Mouse (Mus musculus) forebrain, postnatal 0 days (tissue): ENCODE measurements around the gene Golga5. TPM values are rescaled to one million over a fixed set of nuclear protein-coding genes. Genes with fewer than 3 reads are reported as not detected.
A peak's percentile ranks its signal among the peaks of the same experiment; 100 is the strongest.

ENCODE experiments used
- ATAC-seq: fragments of 200-750 bp; cut with Nextera tagmentation; 2 replicates; pipeline ENCODE4 v1.8.0; 2017; ENCODE audit warnings: mild to moderate bottlenecking, moderate library complexity
- DNase-seq: peaks from one replicate; pipeline ENCODE4 v3.0.0-alpha.2; 2015
- H3K27ac ChIP-seq: fragments of 300-500 bp; sonication (generic); 2 replicates; pipeline ENCODE4 v1.5.1; 2014; ENCODE audit warnings: low read depth, mild to moderate bottlenecking, antibody characterized with exemption, low read length, moderate library complexity, mixed read lengths
- H3K27me3 ChIP-seq: fragments of 300-500 bp; sonication (generic); 2 replicates; pipeline ENCODE4 v1.6.1; 2014; ENCODE audit warnings: mild to moderate bottlenecking, low read length, mixed read lengths; ENCODE audit not compliant: insufficient read depth
- H3K36me3 ChIP-seq: fragments of 300-500 bp; sonication (generic); 2 replicates; pipeline ENCODE4 v1.6.1; 2014; ENCODE audit warnings: mild to moderate bottlenecking, moderate library complexity; ENCODE audit not compliant: insufficient read depth
- H3K4me1 ChIP-seq: fragments of 300-500 bp; sonication (generic); 2 replicates; pipeline ENCODE4 v1.6.1; 2014; ENCODE audit warnings: antibody characterized with exemption; ENCODE audit not compliant: insufficient read depth
- H3K4me2 ChIP-seq: fragments of 300-500 bp; sonication (generic); 2 replicates; pipeline ENCODE4 v1.6.1; 2014; ENCODE audit warnings: low read depth, mild to moderate bottlenecking, moderate library complexity
- H3K4me3 ChIP-seq: fragments of 300-500 bp; sonication (generic); 2 replicates; pipeline ENCODE4 v1.5.1; 2014; ENCODE audit warnings: low read depth, low read length, mixed read lengths
- H3K9ac ChIP-seq: fragments of 300-500 bp; sonication (generic); 2 replicates; pipeline ENCODE4 v1.6.1; 2014; ENCODE audit warnings: mild to moderate bottlenecking
- H3K9me3 ChIP-seq: fragments of 300-500 bp; sonication (generic); 2 replicates; pipeline ENCODE4 v1.6.1; 2016; ENCODE audit warnings: low read length
- CTCF ChIP-seq: sonication (generic); IDR thresholded peaks from 2 replicates; pipeline ENCODE4 v1.5.1; 2016; ENCODE audit warnings: antibody characterized with exemption, control low read depth, low read depth
- WGBS: fragments of 180-500 bp; shearing (Covaris S2); extraction: QIAGEN DNeasy Blood & Tissue Kit; methylation state at CpG from one replicate; pipeline ENCODE4 v1.1.7; 2014; 5-methylcytosine and 5-hydroxymethylcytosine counted together
- polyA plus RNA-seq: library from polyadenylated mRNA; unstranded; fragments of >200 nt; fragmentation: Nextera tagmentation; extraction: Ambion mirVana; gene quantifications from 2 replicates; pipeline ENCODE4 v1.2.1, GENCODE M21; 2015
- total RNA-seq: library from RNA; depleted of rRNA; stranded (reverse); fragments of >200 nt; gene quantifications from 2 replicates; pipeline ENCODE4 v1.2.3, GENCODE M21; 2014

Golga5 gene
- total and polyA plus RNA-seq, 2 experiments from 2014 or later: 25.6 to 34.9 TPM

- no peak overlapping the region for H3K4me3 ChIP-seq
- H3K4me1 ChIP-seq: no peaks in the 10 kb centered on the region
- no peak overlapping the region for H3K4me2 ChIP-seq
- ATAC-seq (peak; percentile 50; the same call in 1 of the 2 replicates), DNase-seq (peak; percentile 43)
- H3K27ac ChIP-seq: no peak overlapping the region
- 18% methylated on average over 13 of the region's 13 CpGs for WGBS
- H3K9ac ChIP-seq: no peak overlapping the region
- no peaks in the 10 kb centered on the region for H3K27me3 ChIP-seq
- no peaks in the 10 kb centered on the region for H3K36me3 ChIP-seq
- no peak for TF ChIP-seq CTCF
- no peaks in the 10 kb centered on the region for H3K9me3 ChIP-seq
Measured at GRCm38 (mm10) chr12:102521777-102522319, 52.9 kb downstream of the Golga5 start.

- H3K36me3 ChIP-seq: no peaks in the 10 kb centered on the region
- ATAC-seq: no peak
- no peak for DNase-seq
- TF ChIP-seq CTCF: no peak
- H3K9ac ChIP-seq: no peak overlapping the region
- no peak overlapping the region for H3K27ac ChIP-seq
- WGBS: 52% methylated on average over 3 of the region's 3 CpGs
- H3K9me3 ChIP-seq: no peaks in the 10 kb centered on the region
- H3K27me3 ChIP-seq: no peaks in the 10 kb centered on the region
- no peak overlapping the region for H3K4me2 ChIP-seq
- H3K4me3 ChIP-seq: no peak overlapping the region
- H3K4me1 ChIP-seq: no peaks in the 10 kb centered on the region
Measured at GRCm38 (mm10) chr12:102524216-102524615, 55.3 kb downstream of the Golga5 start.

GRCm38 (mm10) chr12:102524760-102525159, 55.8 kb downstream of the Golga5 start:
- Histone ChIP-seq H3K27ac (no peak overlapping the region), H3K4me1 (no peaks in the 10 kb centered on the region), H3K9me3 (no peaks in the 10 kb centered on the region), H3K4me2 (no peak overlapping the region), H3K36me3 (no peaks in the 10 kb centered on the region), H3K4me3 (no peak overlapping the region), H3K9ac (no peak overlapping the region), H3K27me3 (no peaks in the 10 kb centered on the region)
- 24% methylated on average over 6 of the region's 6 CpGs for WGBS
- ATAC-seq: peak; percentile 54
- DNase-seq: peak; percentile 52
- TF ChIP-seq CTCF: peak; percentile 53

- Histone ChIP-seq H3K4me2 (no peak overlapping the region), H3K9ac (no peak overlapping the region), H3K27me3 (no peaks in the 10 kb centered on the region), H3K27ac (no peak overlapping the region), H3K4me1 (no peaks in the 10 kb centered on the region), H3K36me3 (no peaks in the 10 kb centered on the region), H3K4me3 (no peak overlapping the region), H3K9me3 (no peaks in the 10 kb centered on the region)
- 69% methylated on average over 5 of the region's 5 CpGs for WGBS
- ATAC-seq: no peak
- no peak for TF ChIP-seq CTCF
- no peak for DNase-seq
Measured at GRCm38 (mm10) chr12:102527989-102528388, 59.1 kb downstream of the Golga5 start.

- 8% methylated on average over 1 of the region's 1 CpGs for WGBS
- Histone ChIP-seq H3K27me3 (no peaks in the 10 kb centered on the region), H3K9ac (no peak overlapping the region), H3K36me3 (no peaks in the 10 kb centered on the region), H3K4me3 (no peak overlapping the region), H3K9me3 (no peaks in the 10 kb centered on the region), H3K4me1 (no peaks in the 10 kb centered on the region), H3K27ac (no peak overlapping the region), H3K4me2 (no peak overlapping the region)
- ATAC-seq (no peak), DNase-seq (no peak)
- no peak for TF ChIP-seq CTCF
Measured at GRCm38 (mm10) chr12:102535796-102536195, 66.9 kb downstream of the Golga5 start.

DNA sequence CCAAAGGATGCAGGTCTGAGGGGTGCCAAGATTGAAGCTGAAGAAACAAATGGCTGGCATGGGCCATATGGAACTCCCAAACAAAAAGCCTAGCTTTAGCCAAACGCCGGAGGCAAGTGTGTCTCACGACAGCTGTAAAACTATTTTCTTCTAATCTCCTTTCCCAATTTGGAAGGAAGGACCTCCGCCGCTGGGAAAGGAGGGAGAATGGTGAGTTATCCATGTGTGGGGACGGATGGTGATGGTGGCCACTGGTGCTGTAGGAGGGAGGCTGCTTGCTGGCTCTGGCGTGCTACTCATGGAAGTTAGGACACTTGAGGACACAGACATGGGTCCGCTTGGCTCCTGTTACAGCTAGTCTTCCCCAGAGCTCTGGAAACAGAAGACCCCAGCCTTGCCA, 71.3 kb downstream of the Golga5 start:
- 63% methylated on average over 8 of the region's 8 CpGs for WGBS
- H3K4me1 ChIP-seq: no peaks in the 10 kb centered on the region
- H3K36me3 ChIP-seq: no peaks in the 10 kb centered on the region

GRCm38 (mm10) chr12:102541168-102541567, 72.2 kb downstream of the Golga5 start:
- H3K4me1 ChIP-seq: no peaks in the 10 kb centered on the region
- DNase-seq (no peak), ATAC-seq (no peak)
- H3K36me3 ChIP-seq: no peaks in the 10 kb centered on the region
- no peak overlapping the region for H3K27ac ChIP-seq
- no peak for TF ChIP-seq CTCF
- no peak overlapping the region for H3K4me3 ChIP-seq
- H3K27me3 ChIP-seq: no peaks in the 10 kb centered on the region
- H3K9me3 ChIP-seq: no peaks in the 10 kb centered on the region
- WGBS: 93% methylated on average over 7 of the region's 7 CpGs
- no peak overlapping the region for H3K4me2 ChIP-seq
- H3K9ac ChIP-seq: no peak overlapping the region

More for the DNA sequence above, 71.3 kb downstream of the Golga5 start:
- Histone ChIP-seq H3K9me3 (no peaks in the 10 kb centered on the region), H3K27me3 (no peaks in the 10 kb centered on the region), H3K9ac (no peak overlapping the region), H3K27ac (no peak overlapping the region), H3K4me3 (no peak overlapping the region), H3K4me2 (no peak overlapping the region)
- TF ChIP-seq CTCF: no peak
- DNase-seq (no peak), ATAC-seq (no peak)
